Mouse (Mus musculus) CH12.LX (cell line): Measurements from ENCODE around the gene Runx3. TPM values are rescaled to one million over a fixed set of nuclear protein-coding genes. Genes with fewer than 3 reads are reported as not detected.

Source experiments
- DNase-seq: peaks from one replicate; pipeline ENCODE4 v3.0.0-alpha.2; 2013; ENCODE audit errors: extremely low read depth
- H3K27ac ChIP-seq: 2 replicates; pipeline ENCODE4 v1.5.1; 2012; ENCODE audit warnings: low read depth, mild to moderate bottlenecking, control low read depth, moderate library complexity; ENCODE audit not compliant: insufficient read depth
- H3K27me3 ChIP-seq: replicated peaks from 2 replicates; pipeline ENCODE3; 2012; ENCODE audit warnings: inconsistent platforms
- H3K36me3 ChIP-seq, 2 experiments: replicated peaks in 1 of 2; 2 replicates each; pipeline versions ENCODE3 to v1.6.1; 2012; ENCODE audit warnings: inconsistent platforms in 1 of 2, low read length in 1 of 2, mild to moderate bottlenecking in 1 of 2, mixed read lengths in 1 of 2, moderate library complexity in 1 of 2; ENCODE audit not compliant: control insufficient read depth in 1 of 2, insufficient read depth in 1 of 2
- H3K4me1 ChIP-seq, 2 experiments: 2 replicates each; pipeline ENCODE4 v1.6.1; 2012; ENCODE audit warnings: inconsistent platforms in 1 of 2, moderate library complexity in 1 of 2; ENCODE audit not compliant: insufficient read depth in 2 of 2, control insufficient read depth in 1 of 2
- H3K4me2 ChIP-seq: 2 replicates; pipeline ENCODE4 v1.6.1; 2012; ENCODE audit warnings: low read depth, mild to moderate bottlenecking, control low read depth; ENCODE audit not compliant: poor library complexity, insufficient read depth, severe bottlenecking
- H3K4me3 ChIP-seq, 3 experiments: fragments of 150-350 bp in 1 of 3; sonication (generic) in 1 of 3; replicated peaks in 1 of 3; 2 replicates each; pipeline versions ENCODE3 to v1.5.1; 2011 to 2012; ENCODE audit warnings: low read depth in 2 of 3, low read length in 2 of 3, mild to moderate bottlenecking in 2 of 3, moderate library complexity in 2 of 3, control low read depth in 1 of 3, improper control_type of control experiment in 1 of 3, inconsistent platforms in 1 of 3, mixed read lengths in 1 of 3; ENCODE audit not compliant: poor library complexity in 1 of 3
- H3K79me2 ChIP-seq: replicated peaks from 2 replicates; pipeline ENCODE4 v1.6.1; 2012; ENCODE audit warnings: mild to moderate bottlenecking, moderate library complexity; ENCODE audit not compliant: control insufficient read depth, poor library complexity, insufficient read depth, severe bottlenecking; ENCODE audit errors: extremely low read depth
- H3K9ac ChIP-seq: 2 replicates; pipeline ENCODE4 v1.6.1; 2012; ENCODE audit warnings: low read depth, mild to moderate bottlenecking, control low read depth, moderate library complexity; ENCODE audit not compliant: insufficient read depth
- H3K9me3 ChIP-seq: replicated peaks from 2 replicates; pipeline ENCODE3; 2012; ENCODE audit warnings: low read length, inconsistent platforms, mixed read lengths
- BHLHE40 ChIP-seq: IDR thresholded peaks from 2 replicates; pipeline ENCODE4 v1.6.1; 2011; ENCODE audit warnings: mild to moderate bottlenecking, low read depth, low read length, improper control_type of control experiment
- CHD1 ChIP-seq: IDR thresholded peaks from 2 replicates; pipeline ENCODE4 v1.6.1; 2012; ENCODE audit warnings: low read depth, low read length, improper control_type of control experiment, inconsistent platforms
- CHD2 ChIP-seq: IDR thresholded peaks from 2 replicates; pipeline ENCODE4 v1.6.1; 2011; ENCODE audit warnings: low read length, improper control_type of control experiment
- CTCF ChIP-seq, 2 experiments: IDR thresholded peaks in 1 of 2; conservative IDR thresholded peaks in 1 of 2; 2 replicates each; pipeline ENCODE4 v1.5.1; 2011 to 2012; ENCODE audit warnings: low read depth in 2 of 2, low read length in 2 of 2, improper control_type of control experiment in 1 of 2, inconsistent platforms in 1 of 2, mild to moderate bottlenecking in 1 of 2, moderate library complexity in 1 of 2
- ELF1 ChIP-seq: IDR thresholded peaks from 2 replicates; pipeline ENCODE4 v1.6.1; 2014; ENCODE audit warnings: low read depth, mild to moderate bottlenecking, inconsistent platforms, low read length, improper control_type of control experiment
- EP300 ChIP-seq: IDR thresholded peaks from 2 replicates; pipeline ENCODE4 v1.6.1; 2011; ENCODE audit warnings: low read length, improper control_type of control experiment
- ETS1 ChIP-seq: conservative IDR thresholded peaks from 2 replicates; pipeline ENCODE4 v1.6.1; 2012; ENCODE audit warnings: low read depth, mild to moderate bottlenecking, inconsistent platforms, low read length, improper control_type of control experiment, moderate library complexity
- GABPA ChIP-seq: IDR thresholded peaks from 2 replicates; pipeline ENCODE4 v1.6.1; 2012; ENCODE audit warnings: low read depth, low read length, improper control_type of control experiment, inconsistent platforms; ENCODE audit not compliant: insufficient replicate concordance
- HCFC1 ChIP-seq: IDR thresholded peaks from 2 replicates; pipeline ENCODE4 v1.6.1; 2012; ENCODE audit warnings: low read depth, mild to moderate bottlenecking, inconsistent platforms, low read length, improper control_type of control experiment
- IRF4 ChIP-seq: IDR thresholded peaks from 2 replicates; pipeline ENCODE4 v1.6.1; 2014; ENCODE audit warnings: low read depth, mild to moderate bottlenecking, inconsistent platforms, low read length, improper control_type of control experiment
- JUN ChIP-seq: IDR thresholded peaks from 2 replicates; pipeline ENCODE4 v1.6.1; 2011; ENCODE audit warnings: low read depth, mild to moderate bottlenecking, low read length, improper control_type of control experiment, moderate library complexity; ENCODE audit not compliant: insufficient read depth
- JUND ChIP-seq: conservative IDR thresholded peaks from 2 replicates; pipeline ENCODE4 v1.6.1; 2011; ENCODE audit warnings: low read depth, low read length, improper control_type of control experiment
- KAT2A ChIP-seq: IDR thresholded peaks from 2 replicates; pipeline ENCODE4 v1.6.1; 2012; ENCODE audit warnings: low read length, improper control_type of control experiment, inconsistent platforms; ENCODE audit not compliant: insufficient replicate concordance
- MAFK ChIP-seq: IDR thresholded peaks from 2 replicates; pipeline ENCODE4 v1.6.1; 2011; ENCODE audit warnings: low read length, improper control_type of control experiment; ENCODE audit not compliant: insufficient replicate concordance
- MAX ChIP-seq: IDR thresholded peaks from 2 replicates; pipeline ENCODE4 v1.6.1; 2011; ENCODE audit warnings: low read length, improper control_type of control experiment
- MAZ ChIP-seq: IDR thresholded peaks from 2 replicates; pipeline ENCODE4 v1.6.1; 2012; ENCODE audit warnings: low read depth, mild to moderate bottlenecking, inconsistent platforms, low read length, improper control_type of control experiment, moderate library complexity
- MEF2A ChIP-seq: IDR thresholded peaks from 2 replicates; pipeline ENCODE4 v1.6.1; 2014; ENCODE audit warnings: low read depth, mild to moderate bottlenecking, inconsistent platforms, low read length, improper control_type of control experiment, borderline replicate concordance
- MXI1 ChIP-seq: IDR thresholded peaks from 2 replicates; pipeline ENCODE4 v1.6.1; 2011; ENCODE audit warnings: mild to moderate bottlenecking, low read depth, low read length, improper control_type of control experiment
- MYC ChIP-seq: IDR thresholded peaks from 2 replicates; pipeline ENCODE4 v1.6.1; 2011; ENCODE audit warnings: low read depth, mild to moderate bottlenecking, improper control_type of control experiment, low read length
- NELFE ChIP-seq: IDR thresholded peaks from 2 replicates; pipeline ENCODE4 v1.6.1; 2011; ENCODE audit warnings: low read depth, low read length, improper control_type of control experiment
- NRF1 ChIP-seq: IDR thresholded peaks from 2 replicates; pipeline ENCODE4 v1.6.1; 2014; ENCODE audit warnings: low read depth, mild to moderate bottlenecking, inconsistent platforms, low read length, improper control_type of control experiment, moderate library complexity
- PAX5 ChIP-seq: IDR thresholded peaks from 2 replicates; pipeline ENCODE4 v1.6.1; 2012; ENCODE audit warnings: low read length, inconsistent platforms, mixed read lengths
- POLR2A ChIP-seq: IDR thresholded peaks from 2 replicates; pipeline ENCODE4 v1.6.1; 2011; ENCODE audit warnings: low read depth, mild to moderate bottlenecking, improper control_type of control experiment, low read length
- POLR2AphosphoS2 ChIP-seq: IDR thresholded peaks from 2 replicates; pipeline ENCODE4 v1.6.1; 2011; ENCODE audit warnings: low read depth, low read length, improper control_type of control experiment
- RAD21 ChIP-seq: IDR thresholded peaks from 2 replicates; pipeline ENCODE4 v1.6.1; 2011; ENCODE audit warnings: low read depth, mild to moderate bottlenecking, low read length, improper control_type of control experiment, moderate library complexity
- RCOR1 ChIP-seq: conservative IDR thresholded peaks from 2 replicates; pipeline ENCODE4 v1.6.1; 2012; ENCODE audit warnings: low read depth, mild to moderate bottlenecking, inconsistent platforms, low read length, improper control_type of control experiment
- SIN3A ChIP-seq: IDR thresholded peaks from 2 replicates; pipeline ENCODE4 v1.6.1; 2012; ENCODE audit warnings: low read length, improper control_type of control experiment, inconsistent platforms
- SMC3 ChIP-seq: IDR thresholded peaks from 2 replicates; pipeline ENCODE4 v1.6.1; 2011; ENCODE audit warnings: low read depth, low read length, improper control_type of control experiment
- TBP ChIP-seq: conservative IDR thresholded peaks from 2 replicates; pipeline ENCODE4 v1.6.1; 2011; ENCODE audit warnings: low read depth, low read length, improper control_type of control experiment
- TCF12 ChIP-seq: IDR thresholded peaks from 2 replicates; pipeline ENCODE4 v1.6.1; 2014; ENCODE audit warnings: low read depth, mild to moderate bottlenecking, inconsistent platforms, low read length, improper control_type of control experiment
- UBTF ChIP-seq: IDR thresholded peaks from 2 replicates; pipeline ENCODE4 v1.6.1; 2012; ENCODE audit warnings: low read depth, mild to moderate bottlenecking, inconsistent platforms, low read length, improper control_type of control experiment, moderate library complexity
- USF1 ChIP-seq: IDR thresholded peaks from 2 replicates; pipeline ENCODE4 v1.6.1; 2014; ENCODE audit warnings: low read depth, mild to moderate bottlenecking, inconsistent platforms, low read length, improper control_type of control experiment
- USF2 ChIP-seq: conservative IDR thresholded peaks from 2 replicates; pipeline ENCODE4 v1.6.1; 2011; ENCODE audit warnings: low read depth, low read length, improper control_type of control experiment
- ZC3H11A ChIP-seq: IDR thresholded peaks from 2 replicates; pipeline ENCODE4 v1.6.1; 2012; ENCODE audit warnings: low read depth, mild to moderate bottlenecking, inconsistent platforms, low read length, improper control_type of control experiment
- ZKSCAN1 ChIP-seq: IDR thresholded peaks from 2 replicates; pipeline ENCODE4 v1.6.1; 2012; ENCODE audit warnings: low read depth, inconsistent platforms, low read length, improper control_type of control experiment, borderline replicate concordance
- ZMIZ1 ChIP-seq: IDR thresholded peaks from 2 replicates; pipeline ENCODE4 v1.6.1; 2012; ENCODE audit warnings: low read depth, mild to moderate bottlenecking, inconsistent platforms, low read length, improper control_type of control experiment
- ZNF384 ChIP-seq: IDR thresholded peaks from 2 replicates; pipeline ENCODE4 v1.6.1; 2012; ENCODE audit warnings: low read depth, low read length, improper control_type of control experiment, inconsistent platforms
- dilution Hi-C: fragments of 300-500 bp; cut with MboI; formaldehyde crosslinking; loops from 2 replicates; pipeline ENCODE4 v1.14.3; 2020; ENCODE audit warnings: low sequenced_read_pairs; ENCODE audit not compliant: extremely low pct_unique_long_range_greater_than_20kb, extremely low pct_ligation_motif_present
- in situ Hi-C: fragments of 300-500 bp; cut with MboI; formaldehyde crosslinking; loops from 3 replicates; pipeline ENCODE4 v1.14.3; 2019; ENCODE audit warnings: low sequenced_read_pairs, low pct_ligation_motif_present, low pct_unique_long_range_greater_than_20kb, mixed read lengths
- polyA plus RNA-seq: library from polyadenylated mRNA; unstranded; fragments of >175 nt; gene quantifications from 2 replicates; pipeline ENCODE4 v1.2.1, GENCODE M21; 2012; ENCODE audit warnings: low read depth; ENCODE audit not compliant: insufficient read length
- total RNA-seq, 2 experiments: library from RNA; depleted of rRNA; stranded (reverse); fragments of 300-350 nt in 1 of 2; fragments of >200 nt in 1 of 2; gene quantifications; 2 replicates each; pipeline ENCODE4 v1.2.3; 2012 to 2014

The Runx3 gene
- total and polyA plus RNA-seq, 3 experiments: 5.0 to 61.1 (median 19.7) TPM

DNA sequence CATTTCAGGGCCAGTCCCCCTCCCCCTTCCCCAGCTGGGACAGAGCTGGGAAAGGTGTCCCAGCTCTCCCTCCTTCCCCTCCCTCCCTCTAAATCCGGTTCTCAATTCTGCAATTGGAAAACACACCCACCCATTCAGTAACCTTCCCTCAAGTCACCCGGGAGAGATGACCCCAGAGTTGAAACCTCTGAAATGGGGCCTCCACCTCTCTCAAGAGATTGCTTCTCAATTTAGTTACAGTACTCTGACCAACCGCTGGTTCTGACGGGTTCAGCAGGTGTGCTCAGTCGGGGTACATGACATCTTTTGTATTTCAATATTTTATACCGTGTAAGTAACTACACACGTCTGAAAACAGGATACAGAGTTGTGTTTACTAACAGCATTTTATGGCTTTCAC is 28.2 kb downstream of the Runx3 start:
- DNase-seq: no peak

GRCm38 (mm10) chr4:135150031-135150801 is 29.8 kb downstream of the Runx3 start:
- Histone ChIP-seq H3K9me3 (no peaks in the 10 kb centered on the region), H3K79me2 (peaks cover 26% of the 10 kb centered on the region), H3K27me3 (no peaks in the 10 kb centered on the region), H3K36me3 (peaks cover 2 to 17% of the 10 kb centered on the region in 2 experiments), H3K4me3 (no peak overlapping the region), H3K9ac (peak overlapping the region; percentile 15; the same call in 1 of the 2 replicates), H3K27ac (peak overlapping the region; percentile 70), H3K4me1 (peaks cover 22 to 58% of the 10 kb centered on the region in 2 experiments), H3K4me2 (peak overlapping the region; percentile 34)
- in situ Hi-C loops (no loop called here), dilution Hi-C loops (no loop called here)
- DNase-seq: no peak
- TF ChIP-seq BHLHE40 (peak; percentile 96), NELFE (no peak), MEF2A (peak; percentile 54), RAD21 (peak; percentile 79), TCF12 (peak; percentile 59; the same call in 1 of the 2 replicates), GABPA (no peak), CHD1 (no peak), RCOR1 (no peak), MAX (no peak), SIN3A (0 out of 2 replicates have a peak, but pooled peaks have one; percentile 23), ZKSCAN1 (no peak), USF1 (no peak), ETS1 (peak; percentile 23; the same call in 1 of the 2 replicates), CTCF (conservative IDR thresholded peaks at IDR 0.05 in 1 of 2, IDR thresholded peaks at IDR 0.05 in 1 of 2; ENCODE audit: low read depth in 2 of 2, low read length in 2 of 2) (peak; percentile 59 to 89), USF2 (no peak), NRF1 (peak; percentile 38; the same call in 1 of the 2 replicates)

More for the DNA sequence above, 28.2 kb downstream of the Runx3 start:
- peak overlapping the region; percentile 70 for H3K27ac ChIP-seq
- peak overlapping the region; percentile 58 for H3K4me2 ChIP-seq
- in situ Hi-C loops: loop anchor here (10.0 kb wide), 1 partner anchor 204 kb away; no protein-coding TSS in a partner anchor
- H3K4me1 ChIP-seq: peaks cover 22 to 73% of the 10 kb centered on the region in 2 experiments
- H3K9ac ChIP-seq: no peak overlapping the region; the same call in 1 of the 2 replicates
- peaks cover 0 to 27% of the 10 kb centered on the region in 2 experiments for H3K36me3 ChIP-seq
- H3K9me3 ChIP-seq: no peaks in the 10 kb centered on the region
- dilution Hi-C loops: no loop called here
- no peak for TF ChIP-seq PAX5
- TF ChIP-seq UBTF: no peak
- TF ChIP-seq TBP: no peak
- TF ChIP-seq CHD1: no peak
- TF ChIP-seq POLR2A: no peak
- TF ChIP-seq NELFE: no peak
- TF ChIP-seq MAX: no peak
- peak; percentile 86 for TF ChIP-seq MEF2A
- TF ChIP-seq MXI1: peak; percentile 10; the same call in 1 of the 2 replicates
- no peak for TF ChIP-seq USF2
- TF ChIP-seq HCFC1: no peak
- peak; percentile 64 for TF ChIP-seq ETS1
- TF ChIP-seq MAFK: no peak
- TF ChIP-seq TCF12: peak; percentile 61
- no peak for TF ChIP-seq USF1
- no peak for TF ChIP-seq POLR2AphosphoS2
- no peak for TF ChIP-seq ZKSCAN1
- TF ChIP-seq IRF4: peak; percentile 74
- 0 out of 2 replicates have a peak, but pooled peaks have one; percentile 5 for TF ChIP-seq NRF1
- no peak for TF ChIP-seq ZC3H11A
- no peak for TF ChIP-seq ZMIZ1
- TF ChIP-seq ELF1: no peak
- TF ChIP-seq RCOR1: no peak
- no peak for TF ChIP-seq GABPA
- peak; percentile 84 for TF ChIP-seq MAZ
- TF ChIP-seq SIN3A: peak; percentile 39; the same call in 1 of the 2 replicates
- no peak; the same call in 1 of the 2 replicates for TF ChIP-seq RAD21
- TF ChIP-seq JUN: no peak
- TF ChIP-seq KAT2A: no peak
- no peak; the same call in 1 of the 2 replicates for TF ChIP-seq SMC3
- peak; percentile 62 for TF ChIP-seq CHD2
- TF ChIP-seq MYC: no peak
- TF ChIP-seq BHLHE40: peak; percentile 68
- no peak for TF ChIP-seq CTCF (conservative IDR thresholded peaks at IDR 0.05 in 1 of 2, IDR thresholded peaks at IDR 0.05 in 1 of 2; ENCODE audit: low read depth in 2 of 2, low read length in 2 of 2)
- TF ChIP-seq JUND: no peak
- no peak for TF ChIP-seq ZNF384
- peak; percentile 59 for TF ChIP-seq EP300
- H3K79me2 ChIP-seq: peaks cover 10% of the 10 kb centered on the region
- no peaks in the 10 kb centered on the region for H3K27me3 ChIP-seq
- no peak overlapping the region for H3K4me3 ChIP-seq
